Mouse (Mus musculus) ovary, adult 2 months (tissue): ENCODE data around the gene Gm49333. TPM values are rescaled to one million over a fixed set of nuclear protein-coding genes. Genes with fewer than 3 reads are reported as not detected.

Source experiments
- polyA plus RNA-seq: library from polyadenylated mRNA; depleted of rRNA; stranded (reverse); fragments of >200 nt; gene quantifications from 2 replicates; pipeline ENCODE4 v1.2.3, GENCODE M21; 2012; rRNA removed

Gm49333 gene
- 0.20 TPM in 1 of 2 replicates, not detected in the other for polyA plus RNA-seq

GRCm38 (mm10) chr16:20611357-20612227 is at the start of gene Gm49333, which contains the start of the genes Eef1akmt4 and Alg3:
Gene Gm49333, plus strand, starts transcription at chr16:20611610.
Gene Eef1akmt4, plus strand, starts transcription at chr16:20611593.
Gene Alg3, minus strand, starts transcription at chr16:20611735.

GRCm38 (mm10) chr16:20589366-20589938 is 22.0 kb upstream of the Gm49333 start, which contains the start of gene Vwa5b2:
Gene Vwa5b2, plus strand, starts transcription at chr16:20589471.

GRCm38 (mm10) chr16:20621191-20621990 is 10.0 kb downstream of the Gm49333 start, which contains the start of gene Camk2n2:
Gene Camk2n2, minus strand, starts transcription at chr16:20621287.

GRCm38 (mm10) chr16:20629731-20630634 is 18.6 kb downstream of the Gm49333 start, which contains the start of gene Ece2:
Gene Ece2, plus strand, starts transcription at chr16:20629828.

GRCm38 (mm10) chr16:20651076-20651946 is 39.9 kb downstream of the Gm49333 start, which contains the start of gene Psmd2:
Gene Psmd2, plus strand, starts transcription at chr16:20651652.

GRCm38 (mm10) chr16:20668013-20668412 is 56.6 kb downstream of the Gm49333 start, which contains the start of gene Eif4g1:
Gene Eif4g1, plus strand, starts transcription at chr16:20668313.

GRCm38 (mm10) chr16:20693111-20693701 is 81.8 kb downstream of the Gm49333 start, which contains the start of gene Fam131a:
Gene Fam131a, plus strand, starts transcription at chr16:20693241.

Other genes with a start within 250 kb of the Gm49333 start
- gene Abcc5, start 185.2 kb upstream of the Gm49333 start, polyA plus RNA-seq, result 149 and 152 TPM in 2 replicates
- gene Eif2b5, start 112.8 kb upstream of the Gm49333 start, polyA plus RNA-seq, result 29.4 and 34.5 TPM in 2 replicates
- 53.5 and 60.1 TPM in 2 replicates for gene Dvl3, start 94.6 kb upstream of the Gm49333 start, polyA plus RNA-seq
- 383 and 503 TPM in 2 replicates for gene Ap2m1, start 76.1 kb upstream of the Gm49333 start, polyA plus RNA-seq
- 33.8 and 35.0 TPM in 2 replicates for gene Abcf3, start 63.0 kb upstream of the Gm49333 start, polyA plus RNA-seq
- gene Vwa5b2, start 22.1 kb upstream of the Gm49333 start, polyA plus RNA-seq, result 0.41 and 0.59 TPM in 2 replicates
- 19.3 and 23.5 TPM in 2 replicates for gene Eef1akmt4, start within 50 bp of the Gm49333 start, polyA plus RNA-seq
- gene Alg3, start 125 bp downstream of the Gm49333 start, polyA plus RNA-seq, result 31.9 and 32.5 TPM in 2 replicates
- 15.4 and 17.1 TPM in 2 replicates for gene Camk2n2, start 9.7 kb downstream of the Gm49333 start, polyA plus RNA-seq
- 5.5 and 6.8 TPM in 2 replicates for gene Ece2, start 18.2 kb downstream of the Gm49333 start, polyA plus RNA-seq
- 81.6 and 103 TPM in 2 replicates for gene Psmd2, start 40.0 kb downstream of the Gm49333 start, polyA plus RNA-seq
- 470 and 635 TPM in 2 replicates for gene Eif4g1, start 56.7 kb downstream of the Gm49333 start, polyA plus RNA-seq
- 16.8 and 17.7 TPM in 2 replicates for gene Fam131a, start 81.6 kb downstream of the Gm49333 start, polyA plus RNA-seq
- gene Polr2h, start 106.1 kb downstream of the Gm49333 start, polyA plus RNA-seq, result 17.1 and 20.2 TPM in 2 replicates
- gene Clcn2, start 106.1 kb downstream of the Gm49333 start, polyA plus RNA-seq, result 82.2 and 87.8 TPM in 2 replicates
- 15.5 and 16.0 TPM in 2 replicates for gene Chrd, start 121.5 kb downstream of the Gm49333 start, polyA plus RNA-seq
- 0.94 and 1.6 TPM in 2 replicates for gene Thpo, start 122.9 kb downstream of the Gm49333 start, polyA plus RNA-seq